19 mouse cellular contexts compared by ENCODE assay signal in the genomic region with DNA sequence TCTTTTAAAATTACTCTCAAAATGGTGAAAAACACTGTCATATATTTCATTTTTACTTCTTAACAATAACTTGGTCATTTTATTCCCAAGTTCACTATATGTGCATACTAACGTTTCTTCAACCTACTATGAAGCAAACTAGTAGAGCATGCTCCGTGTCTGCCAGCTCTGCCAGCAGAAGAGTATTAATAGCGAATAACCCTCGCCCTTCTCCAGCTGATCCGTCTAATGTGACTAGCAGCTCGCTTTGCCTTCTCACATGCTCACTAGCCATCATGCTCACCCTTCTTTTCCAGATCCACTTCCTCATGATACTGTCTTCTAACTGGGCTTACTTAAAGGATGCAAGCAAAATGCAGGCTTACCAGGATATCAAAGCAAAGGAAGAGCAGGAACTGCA.
"Had no signal": no experiment of that assay in that cellular context is flagged by ENCODE, and none has a peak within 500 bp of the region (broad histone marks: within the 10 kb centered on the region; RNA-seq: fewer than 3 reads in every experiment).

No protein-coding gene starts in this region.

- H3K4me3 ChIP-seq: midbrain, embryonic 10.5 days; midbrain, embryonic 12.5 days; myocyte; neural tube, embryonic 13.5 days; neural tube, embryonic 15.5 days; stomach, embryonic 15.5 days had no signal

- H3K27ac ChIP-seq: midbrain, embryonic 10.5 days; midbrain, embryonic 12.5 days; neural tube, embryonic 13.5 days; neural tube, embryonic 15.5 days; stomach, embryonic 15.5 days; stomach, postnatal 0 days had no signal

- DNase-seq: lung, adult 18-20 months; lung, embryonic 14.5 days; lung, postnatal 10 days; lung, postnatal 4 days; midbrain, embryonic 14.5 days; retina, postnatal 1 day; right cerebral cortex, adult 18-20 months; right cerebral cortex, postnatal 25 days; right cerebral cortex, postnatal 4 days; thymus, adult 2 months; thymus, postnatal 25 days; thymus, postnatal 4 days had no signal
